Mouse (Mus musculus): ENCODE results near the gene Calr. TPM values are rescaled to one million over a fixed set of nuclear protein-coding genes. Genes with fewer than 3 reads are reported as not detected.

The Calr gene
- polyA plus RNA-seq, 1 experiment from 2014 or later, result 886 TPM

DNA sequence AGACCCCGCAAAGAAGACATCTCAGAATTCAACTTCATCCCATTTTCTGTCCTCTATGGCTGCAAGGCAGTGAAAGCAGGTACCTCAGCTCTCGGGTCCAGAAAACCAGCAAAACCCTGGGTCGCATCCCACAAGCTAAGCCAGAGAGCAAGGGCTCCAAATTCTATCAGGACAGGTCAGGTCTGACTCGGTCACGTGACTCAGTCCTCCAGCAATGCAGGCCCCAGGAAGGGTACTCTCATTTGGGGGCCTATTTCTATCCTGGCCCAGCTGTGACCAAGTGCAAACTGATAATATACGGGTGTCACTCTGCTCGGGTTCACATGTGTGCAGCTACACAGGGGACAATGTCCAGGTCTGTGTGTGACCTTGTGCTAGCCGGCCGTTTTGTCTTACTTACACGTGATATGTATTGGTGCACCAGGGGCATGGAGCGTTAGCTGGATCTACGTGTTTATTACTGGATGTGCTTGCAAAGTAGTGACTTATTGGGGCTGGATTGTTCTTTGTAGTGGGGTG, 54.2 kb downstream of the Calr start:
- peaks cover 45% of the 10 kb centered on the region for H3K4me1 ChIP-seq (ENCODE audit: insufficient read depth)

More for the DNA sequence above, 54.2 kb downstream of the Calr start:
- Histone ChIP-seq H3K9me3 (ENCODE audit: low read depth, low read length) (no peaks in the 10 kb centered on the region), H3K4me3 (ENCODE audit: low read depth, low read length) (no peak overlapping the region), H3K36me3 (ENCODE audit: insufficient read depth) (peaks cover 9% of the 10 kb centered on the region; the same call in 1 of the 2 replicates), H3K27ac (ENCODE audit: low read depth) (no peak overlapping the region), H3K27me3 (ENCODE audit: insufficient read depth, low read length) (peaks cover 20% of the 10 kb centered on the region), H3K4me2 (no peak overlapping the region), H3K9ac (no peak overlapping the region)
- DNase-seq (no peak), ATAC-seq (ENCODE audit: insufficient read depth) (no peak)
- no peak for TF ChIP-seq CTCF (IDR thresholded peaks at IDR 0.05; ENCODE audit: low read depth)
- WGBS, result 72% methylated on average over 12 of the region's 12 CpGs

Small RNA genes within 50 kb of the gene (microRNA-seq; reads per million reads assigned to microRNA genes)
- 4.0 reads per million, percentile 14 among the genes with 10 or more reads in this experiment for gene Mir7069 (ENCODE audit: borderline number of aligned reads)

Other genes with a start within 250 kb of the Calr start
- gene Ier2, start 184.1 kb downstream of the Calr start, polyA plus RNA-seq (2014; fragmentation: Nextera tagmentation; extraction: Ambion mirVana), result 81.7 and 83.8 TPM in 2 replicates
- 66.1 and 68.6 TPM in 2 replicates for gene Trmt1, start 160.6 kb downstream of the Calr start, polyA plus RNA-seq (2014; fragmentation: Nextera tagmentation; extraction: Ambion mirVana)
- gene Nacc1, start 159.1 kb downstream of the Calr start, polyA plus RNA-seq (2014; fragmentation: Nextera tagmentation; extraction: Ambion mirVana), result 29.8 and 33.8 TPM in 2 replicates
- gene Lyl1, start 145.5 kb downstream of the Calr start, polyA plus RNA-seq (2014; fragmentation: Nextera tagmentation; extraction: Ambion mirVana), result 12.0 and 12.5 TPM in 2 replicates
- 2.7 and 2.8 TPM in 2 replicates for gene G430095P16Rik, start 123.9 kb downstream of the Calr start, polyA plus RNA-seq (2014; fragmentation: Nextera tagmentation; extraction: Ambion mirVana)
- gene Nfix, start 46.6 kb downstream of the Calr start, polyA plus RNA-seq (2014; fragmentation: Nextera tagmentation; extraction: Ambion mirVana), result 42.3 and 44.1 TPM in 2 replicates
- 4.5 and 4.6 TPM in 2 replicates for gene Dand5, start 24.1 kb downstream of the Calr start, polyA plus RNA-seq (2014; fragmentation: Nextera tagmentation; extraction: Ambion mirVana)
- gene Gadd45gip1, start 15.4 kb downstream of the Calr start, polyA plus RNA-seq (2014; fragmentation: Nextera tagmentation; extraction: Ambion mirVana), result 44.2 and 45.0 TPM in 2 replicates
- gene Rad23a, start 6.3 kb downstream of the Calr start, polyA plus RNA-seq (2014; fragmentation: Nextera tagmentation; extraction: Ambion mirVana), result 118 and 123 TPM in 2 replicates
- 92.9 and 103 TPM in 2 replicates for gene Farsa, start 10.1 kb upstream of the Calr start, polyA plus RNA-seq (2014; fragmentation: Nextera tagmentation; extraction: Ambion mirVana)
- gene Syce2, start 25.2 kb upstream of the Calr start, polyA plus RNA-seq (2014; fragmentation: Nextera tagmentation; extraction: Ambion mirVana), result 79.9 and 94.8 TPM in 2 replicates
- 28.1 and 30.4 TPM in 2 replicates for gene Gcdh, start 47.0 kb upstream of the Calr start, polyA plus RNA-seq (2014; fragmentation: Nextera tagmentation; extraction: Ambion mirVana)
- 1.8 and 1.9 TPM in 2 replicates for gene Klf1, start 55.0 kb upstream of the Calr start, polyA plus RNA-seq (2014; fragmentation: Nextera tagmentation; extraction: Ambion mirVana)
- gene Dnase2a, start 61.6 kb upstream of the Calr start, polyA plus RNA-seq (2014; fragmentation: Nextera tagmentation; extraction: Ambion mirVana), result 12.0 and 15.3 TPM in 2 replicates
- 0.30 and 0.39 TPM in 2 replicates for gene Mast1, start 90.4 kb upstream of the Calr start, polyA plus RNA-seq (2014; fragmentation: Nextera tagmentation; extraction: Ambion mirVana)
- gene Rtbdn, start 100.1 kb upstream of the Calr start, polyA plus RNA-seq (2014; fragmentation: Nextera tagmentation; extraction: Ambion mirVana), result not detected in 2 replicates
- not detected in 2 replicates for gene Gm49661, start 122.5 kb upstream of the Calr start, polyA plus RNA-seq (2014; fragmentation: Nextera tagmentation; extraction: Ambion mirVana)
- gene Prdx2, start 122.7 kb upstream of the Calr start, polyA plus RNA-seq (2014; fragmentation: Nextera tagmentation; extraction: Ambion mirVana), result 819 and 843 TPM in 2 replicates
- 117 and 121 TPM in 2 replicates for gene Rnaseh2a, start 122.8 kb upstream of the Calr start, polyA plus RNA-seq (2014; fragmentation: Nextera tagmentation; extraction: Ambion mirVana)
- 12.8 and 15.4 TPM in 2 replicates for gene Junb, start 131.8 kb upstream of the Calr start, polyA plus RNA-seq (2014; fragmentation: Nextera tagmentation; extraction: Ambion mirVana)
- 15.2 and 18.0 TPM in 2 replicates for gene Hook2, start 143.7 kb upstream of the Calr start, polyA plus RNA-seq (2014; fragmentation: Nextera tagmentation; extraction: Ambion mirVana)
- not detected in 2 replicates for gene Best2, start 167.6 kb upstream of the Calr start, polyA plus RNA-seq (2014; fragmentation: Nextera tagmentation; extraction: Ambion mirVana)
- 97.2 and 98.0 TPM in 2 replicates for gene Asna1, start 178.3 kb upstream of the Calr start, polyA plus RNA-seq (2014; fragmentation: Nextera tagmentation; extraction: Ambion mirVana)
- gene Trir, start 179.9 kb upstream of the Calr start, polyA plus RNA-seq (2014; fragmentation: Nextera tagmentation; extraction: Ambion mirVana), result 153 and 156 TPM in 2 replicates
- gene Tnpo2, start 190.0 kb upstream of the Calr start, polyA plus RNA-seq (2014; fragmentation: Nextera tagmentation; extraction: Ambion mirVana), result 17.9 and 20.2 TPM in 2 replicates
- gene Fbxw9, start 213.1 kb upstream of the Calr start, polyA plus RNA-seq (2014; fragmentation: Nextera tagmentation; extraction: Ambion mirVana), result 23.1 and 23.7 TPM in 2 replicates
- 0.72 TPM in 1 of 2 replicates, not detected in the other for gene Gm5741, start 221.0 kb upstream of the Calr start, polyA plus RNA-seq (2014; fragmentation: Nextera tagmentation; extraction: Ambion mirVana)
- gene Dhps, start 224.8 kb upstream of the Calr start, polyA plus RNA-seq (2014; fragmentation: Nextera tagmentation; extraction: Ambion mirVana), result 60.3 and 61.5 TPM in 2 replicates
- 155 and 158 TPM in 2 replicates for gene Wdr83os, start 233.8 kb upstream of the Calr start, polyA plus RNA-seq (2014; fragmentation: Nextera tagmentation; extraction: Ambion mirVana)
- 42.9 and 45.3 TPM in 2 replicates for gene Wdr83, start 234.4 kb upstream of the Calr start, polyA plus RNA-seq (2014; fragmentation: Nextera tagmentation; extraction: Ambion mirVana)
- 32.7 and 33.9 TPM in 2 replicates for gene Man2b1, start 236.3 kb upstream of the Calr start, polyA plus RNA-seq (2014; fragmentation: Nextera tagmentation; extraction: Ambion mirVana)

Data from lung, embryonic 14.5 days (tissue).